Comparison of ENCODE assay signal across 18 mouse cellular contexts in genomic region chr10:54269354-54269753, GRCm38 (mm10).
"Had no signal": no experiment of that assay in that cellular context is flagged by ENCODE, and none has a peak within 500 bp of the region (broad histone marks: within the 10 kb centered on the region; RNA-seq: fewer than 3 reads in every experiment).

No protein-coding gene starts in this region.

- ATAC-seq: midbrain, embryonic 16.5 days had no signal

- H3K27me3 ChIP-seq: midbrain, embryonic 12.5 days; neural tube, embryonic 13.5 days; neural tube, embryonic 15.5 days had no signal

- H3K9ac ChIP-seq: lung, embryonic 14.5 days; midbrain, embryonic 12.5 days; neural tube, embryonic 13.5 days; neural tube, embryonic 15.5 days had no signal

- H3K4me1 ChIP-seq: midbrain, embryonic 10.5 days; neural tube, embryonic 13.5 days; neural tube, embryonic 15.5 days had no signal

- H3K9me3 ChIP-seq: midbrain, embryonic 10.5 days; midbrain, embryonic 12.5 days; neural tube, embryonic 13.5 days; neural tube, embryonic 15.5 days had no signal

- H3K4me3 ChIP-seq: midbrain, embryonic 10.5 days; midbrain, embryonic 12.5 days; myocyte; neural tube, embryonic 13.5 days; neural tube, embryonic 15.5 days had no signal

- H3K36me3 ChIP-seq: midbrain, embryonic 10.5 days; midbrain, embryonic 12.5 days; neural tube, embryonic 13.5 days; neural tube, embryonic 15.5 days had no signal

- H3K27ac ChIP-seq: midbrain, embryonic 10.5 days; midbrain, embryonic 12.5 days; neural tube, embryonic 13.5 days; neural tube, embryonic 15.5 days had no signal

- DNase-seq: lung, embryonic 14.5 days; lung, postnatal 10 days; lung, postnatal 4 days; midbrain, embryonic 14.5 days; retina, postnatal 1 day; right cerebral cortex, adult 18-20 months; right cerebral cortex, postnatal 25 days; right cerebral cortex, postnatal 4 days; spleen, adult 18-20 months; thymus, adult 18-20 months; thymus, postnatal 14 days; thymus, postnatal 36 days had no signal

- H3K4me2 ChIP-seq: lung, embryonic 14.5 days; midbrain, embryonic 12.5 days; neural tube, embryonic 13.5 days; neural tube, embryonic 15.5 days had no signal
